Comparison of ENCODE assay signal across 8 mouse cellular contexts in genomic region chr9:40455020-40455335, GRCm38 (mm10).
DNase-seq lines count a peak whose midpoint lies in the region; ATAC-seq and TF ChIP-seq lines count a peak whose summit lies in the region.

No protein-coding gene starts in this region.

- H3K27me3 ChIP-seq in heart, adult 2 months (ENCODE audit: control insufficient read depth, insufficient read depth, low read length) = no peaks in the 10 kb centered on the region
- no peaks in the 10 kb centered on the region for H3K27me3 ChIP-seq in thymus, adult 2 months (ENCODE audit: control insufficient read depth, insufficient read depth, low read length)
- no peaks in the 10 kb centered on the region for H3K27me3 ChIP-seq in liver, embryonic 11.5 days (replicated peaks; ENCODE audit: control insufficient read depth, insufficient read depth, low read length)
- no peaks in the 10 kb centered on the region for H3K27me3 ChIP-seq in stomach, postnatal 0 days (ENCODE audit: control insufficient read depth, insufficient read depth, low read length)

- peak overlapping the region; percentile 84; the same call in 1 of the 2 replicates for H3K27ac ChIP-seq in heart, adult 2 months
- peak overlapping the region; percentile 61 for H3K27ac ChIP-seq in thymus, adult 2 months (ENCODE audit: control insufficient read depth, insufficient read depth, low read length)
- no peak overlapping the region for H3K27ac ChIP-seq in liver, embryonic 11.5 days (ENCODE audit: low read depth, low read length)
- no peak overlapping the region for H3K27ac ChIP-seq in stomach, postnatal 0 days (replicated peaks)

- peak; percentile 21; the same call in 1 of the 2 replicates for ATAC-seq in liver, embryonic 11.5 days (replicated peaks; ENCODE audit: low FRiP score)
- no peak; the same call in 1 of the 2 replicates for ATAC-seq in stomach, postnatal 0 days (ENCODE audit: low FRiP score, low TSS enrichment)

- no peak for TF ChIP-seq CTCF in heart, adult 2 months (IDR thresholded peaks at IDR 0.05)
- TF ChIP-seq CTCF in thymus, adult 2 months (IDR thresholded peaks at IDR 0.05; ENCODE audit: borderline replicate concordance, control insufficient read depth, extremely low read depth, insufficient read depth, low read length, poor library complexity) = no peak
- TF ChIP-seq CTCF in stomach, postnatal 0 days (IDR thresholded peaks at IDR 0.05; ENCODE audit: low read depth) = no peak

- no peak for DNase-seq in heart, adult 2 months
- DNase-seq in heart, adult 8-10 months (ENCODE audit: low spot score) = no peak
- no peak for DNase-seq in thymus, adult 2 months
- no peak for DNase-seq in thymus, postnatal 36 days
- DNase-seq in liver, embryonic 11.5 days (ENCODE audit: low spot score) = no peak
- DNase-seq in stomach, postnatal 0 days (ENCODE audit: low spot score) = no peak
- DNase-seq in B cell, adult 2 months = no peak
- DNase-seq in right cerebral cortex, postnatal 14 days = no peak

- no peaks in the 10 kb centered on the region for H3K9me3 ChIP-seq in liver, embryonic 11.5 days (ENCODE audit: control insufficient read depth, low read length)
- H3K9me3 ChIP-seq in stomach, postnatal 0 days (ENCODE audit: control insufficient read depth, low read length) = no peaks in the 10 kb centered on the region

- H3K4me1 ChIP-seq in heart, adult 2 months (ENCODE audit: control insufficient read depth, insufficient read depth, low read length) = peaks cover 2% of the 10 kb centered on the region
- H3K4me1 ChIP-seq in thymus, adult 2 months (replicated peaks; ENCODE audit: control insufficient read depth, insufficient read depth, low read length) = peaks cover 22% of the 10 kb centered on the region
- 0 out of 2 replicates have a peak, but pooled peaks cover 3% of the 10 kb centered on the region for H3K4me1 ChIP-seq in liver, embryonic 11.5 days (replicated peaks; ENCODE audit: control insufficient read depth, insufficient read depth, low read length)
- no peaks in the 10 kb centered on the region for H3K4me1 ChIP-seq in stomach, postnatal 0 days (replicated peaks; ENCODE audit: control insufficient read depth, insufficient read depth)

- TF ChIP-seq POLR2A in heart, adult 2 months (IDR thresholded peaks at IDR 0.05; ENCODE audit: insufficient read depth, low read depth, low read length) = no peak
- TF ChIP-seq POLR2A in thymus, adult 2 months (IDR thresholded peaks at IDR 0.05; ENCODE audit: control insufficient read depth, extremely low read depth, insufficient read depth, low read length, poor library complexity) = no peak

- peak overlapping the region; percentile 74 for H3K9ac ChIP-seq in heart, adult 2 months (ENCODE audit: low read depth, low read length)
- H3K9ac ChIP-seq in liver, embryonic 11.5 days (ENCODE audit: low read depth, low read length) = peak overlapping the region; percentile 65
- H3K9ac ChIP-seq in stomach, postnatal 0 days (ENCODE audit: low read length) = peak overlapping the region; percentile 60

- peak overlapping the region; percentile 79 for H3K4me3 ChIP-seq in heart, adult 2 months
- peak overlapping the region; percentile 94 for H3K4me3 ChIP-seq in thymus, adult 2 months (ENCODE audit: control insufficient read depth, insufficient read depth, low read length)
- peak overlapping the region; percentile 62 for H3K4me3 ChIP-seq in liver, embryonic 11.5 days (ENCODE audit: low read depth, low read length)
- H3K4me3 ChIP-seq in stomach, postnatal 0 days (ENCODE audit: low read depth, low read length) = peak overlapping the region; percentile 61

- H3K4me2 ChIP-seq in liver, embryonic 11.5 days = peak overlapping the region; percentile 82
- H3K4me2 ChIP-seq in stomach, postnatal 0 days (replicated peaks; ENCODE audit: low read depth) = peak overlapping the region; percentile 100

- intact Hi-C loops in heart, adult 2 months (cut with DNase I) = loop anchor here (2.0 kb wide), 1 partner anchor 40 kb away; no protein-coding TSS in a partner anchor

- H3K36me3 ChIP-seq in heart, adult 2 months (ENCODE audit: control insufficient read depth, insufficient read depth, low read length) = no peaks in the 10 kb centered on the region
- no peaks in the 10 kb centered on the region for H3K36me3 ChIP-seq in thymus, adult 2 months (ENCODE audit: control insufficient read depth, insufficient read depth, low read length)
- no peaks in the 10 kb centered on the region for H3K36me3 ChIP-seq in liver, embryonic 11.5 days (ENCODE audit: control insufficient read depth, insufficient read depth, low read length)
- H3K36me3 ChIP-seq in stomach, postnatal 0 days (ENCODE audit: control insufficient read depth, insufficient read depth, low read length) = no peaks in the 10 kb centered on the region

- no peaks in the 10 kb centered on the region for H3K79me2 ChIP-seq in heart, adult 2 months (replicated peaks; ENCODE audit: control insufficient read depth, insufficient read depth, low read length)

- TF ChIP-seq EP300 in heart, adult 2 months (IDR thresholded peaks at IDR 0.05; ENCODE audit: insufficient read depth, low read depth, low read length) = no peak
- TF ChIP-seq EP300 in stomach, postnatal 0 days (optimal IDR thresholded peaks at IDR 0.05) = no peak

- WGBS in heart, adult 2 months = 5% methylated on average over 8 of the region's 8 CpGs
- 2% methylated on average over 8 of the region's 8 CpGs for WGBS in thymus, adult 2 months
- WGBS in liver, embryonic 11.5 days = 2% methylated on average over 8 of the region's 8 CpGs
- 4% methylated on average over 8 of the region's 8 CpGs for WGBS in stomach, postnatal 0 days

Comparison
In these comparisons a context has a peak if more than half of its experiments do, and no peak if none do; other contexts are left out.
1. H3K27ac ChIP-seq: peak in heart, adult 2 months (single experiment) and thymus, adult 2 months (single experiment); none in liver, embryonic 11.5 days (single experiment) and stomach, postnatal 0 days (single experiment).
2. Peak in every context shown above with its lines, with median percentiles within 50 percentile points of each other: H3K4me3 ChIP-seq and H3K9ac ChIP-seq.